Mouse (Mus musculus) myocyte (in vitro differentiated cells): ENCODE data around the gene Hist1h2be.
"Not testable (repeated sequence)": the region's sequence is repeated elsewhere in the genome, so short reads cannot be mapped to it uniquely, and the experiment has no call there.

ENCODE experiments used
- CEBPB ChIP-seq: IDR thresholded peaks from 2 replicates; pipeline ENCODE4 v1.6.1; 2011; ENCODE audit warnings: mild to moderate bottlenecking, moderate library complexity; ENCODE audit not compliant: poor library complexity, insufficient read depth, severe bottlenecking
- E2F4 ChIP-seq: IDR thresholded peaks from one replicate; pipeline ENCODE4 v1.6.1; 2011; ENCODE audit warnings: mild to moderate bottlenecking, control low read depth, moderate library complexity; ENCODE audit not compliant: insufficient read depth
- MAX ChIP-seq: IDR thresholded peaks from one replicate; pipeline ENCODE4 v1.6.1; 2011; ENCODE audit warnings: low read depth, mild to moderate bottlenecking, control low read depth
- MYOD1 ChIP-seq, 3 experiments: IDR thresholded peaks; one replicate each; pipeline ENCODE4 v1.6.1; 2011; ENCODE audit warnings: control low read depth in 2 of 3, low read depth in 2 of 3, mild to moderate bottlenecking in 2 of 3, moderate library complexity in 1 of 3; ENCODE audit not compliant: insufficient read length in 2 of 3, control insufficient read depth in 1 of 3
- MYOG ChIP-seq, 3 experiments: IDR thresholded peaks; one replicate each; pipeline ENCODE4 v1.6.1; 2011; ENCODE audit warnings: control low read depth in 2 of 3, low read depth in 2 of 3, mild to moderate bottlenecking in 2 of 3; ENCODE audit not compliant: insufficient read length in 2 of 3, control insufficient read depth in 1 of 3, insufficient read depth in 1 of 3
- POLR2A ChIP-seq: IDR thresholded peaks from one replicate; pipeline ENCODE4 v1.6.1; 2011; ENCODE audit warnings: low read depth, mild to moderate bottlenecking, control low read depth, moderate library complexity; ENCODE audit not compliant: insufficient read length
- POLR2AphosphoS2 ChIP-seq: IDR thresholded peaks from one replicate; pipeline ENCODE4 v1.6.1; 2011; ENCODE audit warnings: low read depth, control low read depth; ENCODE audit not compliant: insufficient read length
- REST ChIP-seq: IDR thresholded peaks from one replicate; pipeline ENCODE4 v1.6.1; 2011; ENCODE audit warnings: mild to moderate bottlenecking, control low read depth, moderate library complexity; ENCODE audit not compliant: insufficient read depth, insufficient read length
- SRF ChIP-seq: IDR thresholded peaks from one replicate; pipeline ENCODE4 v1.6.1; 2011; ENCODE audit warnings: low read depth; ENCODE audit not compliant: control insufficient read depth, insufficient read length
- TCF12 ChIP-seq: IDR thresholded peaks from one replicate; pipeline ENCODE4 v1.6.1; 2011; ENCODE audit warnings: mild to moderate bottlenecking, control low read depth; ENCODE audit not compliant: poor library complexity, insufficient read depth, severe bottlenecking
- TCF3 ChIP-seq: IDR thresholded peaks from one replicate; pipeline ENCODE4 v1.6.1; 2011; ENCODE audit warnings: low read depth, control low read depth; ENCODE audit not compliant: insufficient read length
- USF1 ChIP-seq: IDR thresholded peaks from one replicate; pipeline ENCODE4 v1.6.1; 2011; ENCODE audit warnings: low read depth, mild to moderate bottlenecking, control low read depth, moderate library complexity

DNA sequence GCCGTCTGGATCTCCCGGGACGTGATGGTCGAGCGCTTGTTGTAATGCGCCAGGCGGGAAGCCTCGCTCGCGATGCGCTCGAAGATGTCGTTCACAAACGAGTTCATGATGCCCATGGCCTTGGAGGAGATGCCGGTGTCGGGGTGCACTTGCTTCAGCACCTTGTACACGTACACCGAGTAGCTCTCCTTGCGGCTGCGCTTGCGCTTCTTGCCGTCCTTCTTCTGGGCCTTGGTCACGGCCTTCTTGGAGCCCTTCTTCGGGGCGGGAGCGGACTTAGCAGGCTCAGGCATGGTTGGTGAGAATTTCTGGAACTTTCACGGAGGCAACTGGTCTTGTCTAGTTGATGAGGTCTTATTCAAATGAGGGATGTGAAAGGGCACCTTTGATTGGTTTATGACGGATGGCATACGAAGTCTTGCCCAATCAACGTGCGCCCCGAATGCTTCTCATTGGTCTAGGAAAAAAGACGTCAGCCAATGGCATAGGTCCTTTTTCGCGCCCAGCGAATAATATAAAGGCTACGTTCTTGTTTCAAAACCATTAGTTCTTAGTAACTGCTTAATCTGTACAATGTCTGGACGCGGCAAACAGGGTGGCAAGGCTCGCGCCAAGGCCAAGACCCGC, 46.9 kb downstream of the Hist1h2be start, which contains the start of the genes Hist1h2bf and Hist1h2ad:
- TF ChIP-seq USF1; REST; MYOG (IDR thresholded peaks at IDR 0.05; ENCODE audit: control insufficient read depth in 1 of 3, insufficient read depth in 1 of 3, insufficient read length in 2 of 3, low read depth in 2 of 3); MAX; CEBPB; MYOD1 (IDR thresholded peaks at IDR 0.05; ENCODE audit: control insufficient read depth in 1 of 3, insufficient read length in 2 of 3, low read depth in 2 of 3); SRF; TCF12; TCF3: not testable (repeated sequence)
- TF ChIP-seq POLR2A (peak; percentile 65), E2F4 (peak; percentile 83), POLR2AphosphoS2 (peak; percentile 84)
